Mouse (Mus musculus) ES-E14 (cell line): ENCODE data around the gene Vegfa.

Experiments used
- HCFC1 ChIP-seq: IDR thresholded peaks from 2 replicates; pipeline ENCODE4 v1.6.1; 2012; ENCODE audit warnings: low read length, inconsistent platforms, borderline replicate concordance; ENCODE audit not compliant: insufficient read depth
- MAFK ChIP-seq: IDR thresholded peaks from 2 replicates; pipeline ENCODE4 v1.6.1; 2014; ENCODE audit warnings: mild to moderate bottlenecking, low read depth, low read length, inconsistent platforms; ENCODE audit not compliant: insufficient read depth

- TF ChIP-seq MAFK = no peak
- no peak for TF ChIP-seq HCFC1
Observed at GRCm38 (mm10) chr17:46025207-46025606, 7.0 kb downstream of the Vegfa start.
